Mouse (Mus musculus) CH12.LX (cell line): ENCODE measurements at regions not wholly inside any gene's neighbourhood (a gene's known extent, or its start where the extent isn't known, plus 50 kb on each side); places are given as distances from the start of the nearest gene placed in this dataset.

ENCODE experiments used
- DNase-seq: peaks from one replicate; pipeline ENCODE4 v3.0.0-alpha.2; 2013; ENCODE audit errors: extremely low read depth
- H3K27ac ChIP-seq: 2 replicates; pipeline ENCODE4 v1.5.1; 2012; ENCODE audit warnings: low read depth, mild to moderate bottlenecking, control low read depth, moderate library complexity; ENCODE audit not compliant: insufficient read depth
- H3K27me3 ChIP-seq: replicated peaks from 2 replicates; pipeline ENCODE3; 2012; ENCODE audit warnings: inconsistent platforms
- H3K36me3 ChIP-seq, 2 experiments: replicated peaks in 1 of 2; 2 replicates each; pipeline versions ENCODE3 to v1.6.1; 2012; ENCODE audit warnings: inconsistent platforms in 1 of 2, low read length in 1 of 2, mild to moderate bottlenecking in 1 of 2, mixed read lengths in 1 of 2, moderate library complexity in 1 of 2; ENCODE audit not compliant: control insufficient read depth in 1 of 2, insufficient read depth in 1 of 2
- H3K4me1 ChIP-seq, 2 experiments: 2 replicates each; pipeline ENCODE4 v1.6.1; 2012; ENCODE audit warnings: inconsistent platforms in 1 of 2, moderate library complexity in 1 of 2; ENCODE audit not compliant: insufficient read depth in 2 of 2, control insufficient read depth in 1 of 2
- H3K4me2 ChIP-seq: 2 replicates; pipeline ENCODE4 v1.6.1; 2012; ENCODE audit warnings: low read depth, mild to moderate bottlenecking, control low read depth; ENCODE audit not compliant: poor library complexity, insufficient read depth, severe bottlenecking
- H3K4me3 ChIP-seq, 3 experiments: fragments of 150-350 bp in 1 of 3; sonication (generic) in 1 of 3; replicated peaks in 1 of 3; 2 replicates each; pipeline versions ENCODE3 to v1.5.1; 2011 to 2012; ENCODE audit warnings: low read depth in 2 of 3, low read length in 2 of 3, mild to moderate bottlenecking in 2 of 3, moderate library complexity in 2 of 3, control low read depth in 1 of 3, improper control_type of control experiment in 1 of 3, inconsistent platforms in 1 of 3, mixed read lengths in 1 of 3; ENCODE audit not compliant: poor library complexity in 1 of 3
- H3K79me2 ChIP-seq: replicated peaks from 2 replicates; pipeline ENCODE4 v1.6.1; 2012; ENCODE audit warnings: mild to moderate bottlenecking, moderate library complexity; ENCODE audit not compliant: control insufficient read depth, poor library complexity, insufficient read depth, severe bottlenecking; ENCODE audit errors: extremely low read depth
- H3K9ac ChIP-seq: 2 replicates; pipeline ENCODE4 v1.6.1; 2012; ENCODE audit warnings: low read depth, mild to moderate bottlenecking, control low read depth, moderate library complexity; ENCODE audit not compliant: insufficient read depth
- H3K9me3 ChIP-seq: replicated peaks from 2 replicates; pipeline ENCODE3; 2012; ENCODE audit warnings: low read length, inconsistent platforms, mixed read lengths
- CTCF ChIP-seq, 2 experiments: IDR thresholded peaks in 1 of 2; conservative IDR thresholded peaks in 1 of 2; 2 replicates each; pipeline ENCODE4 v1.5.1; 2011 to 2012; ENCODE audit warnings: low read depth in 2 of 2, low read length in 2 of 2, improper control_type of control experiment in 1 of 2, inconsistent platforms in 1 of 2, mild to moderate bottlenecking in 1 of 2, moderate library complexity in 1 of 2
- E2F4 ChIP-seq: IDR thresholded peaks from 2 replicates; pipeline ENCODE4 v1.6.1; 2011; ENCODE audit warnings: low read depth, low read length, improper control_type of control experiment; ENCODE audit not compliant: insufficient replicate concordance
- JUN ChIP-seq: IDR thresholded peaks from 2 replicates; pipeline ENCODE4 v1.6.1; 2011; ENCODE audit warnings: low read depth, mild to moderate bottlenecking, low read length, improper control_type of control experiment, moderate library complexity; ENCODE audit not compliant: insufficient read depth
- KAT2A ChIP-seq: IDR thresholded peaks from 2 replicates; pipeline ENCODE4 v1.6.1; 2012; ENCODE audit warnings: low read length, improper control_type of control experiment, inconsistent platforms; ENCODE audit not compliant: insufficient replicate concordance
- MAX ChIP-seq: IDR thresholded peaks from 2 replicates; pipeline ENCODE4 v1.6.1; 2011; ENCODE audit warnings: low read length, improper control_type of control experiment
- MXI1 ChIP-seq: IDR thresholded peaks from 2 replicates; pipeline ENCODE4 v1.6.1; 2011; ENCODE audit warnings: mild to moderate bottlenecking, low read depth, low read length, improper control_type of control experiment
- SIN3A ChIP-seq: IDR thresholded peaks from 2 replicates; pipeline ENCODE4 v1.6.1; 2012; ENCODE audit warnings: low read length, improper control_type of control experiment, inconsistent platforms
- TBP ChIP-seq: conservative IDR thresholded peaks from 2 replicates; pipeline ENCODE4 v1.6.1; 2011; ENCODE audit warnings: low read depth, low read length, improper control_type of control experiment
- TCF12 ChIP-seq: IDR thresholded peaks from 2 replicates; pipeline ENCODE4 v1.6.1; 2014; ENCODE audit warnings: low read depth, mild to moderate bottlenecking, inconsistent platforms, low read length, improper control_type of control experiment
- UBTF ChIP-seq: IDR thresholded peaks from 2 replicates; pipeline ENCODE4 v1.6.1; 2012; ENCODE audit warnings: low read depth, mild to moderate bottlenecking, inconsistent platforms, low read length, improper control_type of control experiment, moderate library complexity
- USF1 ChIP-seq: IDR thresholded peaks from 2 replicates; pipeline ENCODE4 v1.6.1; 2014; ENCODE audit warnings: low read depth, mild to moderate bottlenecking, inconsistent platforms, low read length, improper control_type of control experiment
- USF2 ChIP-seq: conservative IDR thresholded peaks from 2 replicates; pipeline ENCODE4 v1.6.1; 2011; ENCODE audit warnings: low read depth, low read length, improper control_type of control experiment
- ZC3H11A ChIP-seq: IDR thresholded peaks from 2 replicates; pipeline ENCODE4 v1.6.1; 2012; ENCODE audit warnings: low read depth, mild to moderate bottlenecking, inconsistent platforms, low read length, improper control_type of control experiment
- ZMIZ1 ChIP-seq: IDR thresholded peaks from 2 replicates; pipeline ENCODE4 v1.6.1; 2012; ENCODE audit warnings: low read depth, mild to moderate bottlenecking, inconsistent platforms, low read length, improper control_type of control experiment
- ZNF384 ChIP-seq: IDR thresholded peaks from 2 replicates; pipeline ENCODE4 v1.6.1; 2012; ENCODE audit warnings: low read depth, low read length, improper control_type of control experiment, inconsistent platforms
- dilution Hi-C: fragments of 300-500 bp; cut with MboI; formaldehyde crosslinking; loops from 2 replicates; pipeline ENCODE4 v1.14.3; 2020; ENCODE audit warnings: low sequenced_read_pairs; ENCODE audit not compliant: extremely low pct_unique_long_range_greater_than_20kb, extremely low pct_ligation_motif_present
- in situ Hi-C: fragments of 300-500 bp; cut with MboI; formaldehyde crosslinking; loops from 3 replicates; pipeline ENCODE4 v1.14.3; 2019; ENCODE audit warnings: low sequenced_read_pairs, low pct_ligation_motif_present, low pct_unique_long_range_greater_than_20kb, mixed read lengths

DNA sequence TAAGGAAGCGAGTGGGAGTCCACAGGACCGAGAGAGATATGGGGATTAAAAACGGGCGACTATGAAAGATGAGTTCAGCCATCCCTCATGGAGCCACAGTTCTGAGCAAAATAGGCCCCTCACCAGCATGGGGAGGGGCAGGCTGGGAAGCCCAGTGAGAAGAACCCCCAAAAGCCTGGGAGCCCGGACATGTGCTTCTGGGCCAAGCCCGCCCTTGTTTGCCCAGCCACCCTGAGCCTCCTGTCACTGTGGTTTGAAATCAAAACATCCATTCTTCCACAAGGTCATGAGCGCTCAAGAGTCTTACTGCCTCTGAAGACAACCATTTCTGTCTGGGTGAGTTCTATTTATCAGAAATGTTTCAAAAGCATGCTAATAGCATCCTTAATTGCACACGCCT, 105.0 kb upstream of the Bcl6 start:
- no peaks in the 10 kb centered on the region for H3K79me2 ChIP-seq
- no peak overlapping the region for H3K27ac ChIP-seq
- in situ Hi-C loops (no loop called here), dilution Hi-C loops (no loop called here)
- no peaks in the 10 kb centered on the region for H3K9me3 ChIP-seq
- H3K4me1 ChIP-seq = no peaks in the 10 kb centered on the region
- no peak for TF ChIP-seq USF2
- no peak for TF ChIP-seq MAX
- no peak for TF ChIP-seq UBTF
- no peak for TF ChIP-seq CTCF (conservative IDR thresholded peaks at IDR 0.05 in 1 of 2, IDR thresholded peaks at IDR 0.05 in 1 of 2; ENCODE audit: low read depth in 2 of 2, low read length in 2 of 2)
- no peak for TF ChIP-seq ZC3H11A
- no peak for TF ChIP-seq TBP
- TF ChIP-seq SIN3A = no peak
- no peak for TF ChIP-seq JUN
- TF ChIP-seq E2F4 = no peak
- TF ChIP-seq KAT2A = no peak
- TF ChIP-seq ZNF384 = no peak
- no peak for TF ChIP-seq MXI1
- H3K27me3 ChIP-seq = peaks cover 4% of the 10 kb centered on the region
- H3K4me2 ChIP-seq = no peak overlapping the region
- H3K36me3 ChIP-seq = no peaks in the 10 kb centered on the region
- H3K4me3 ChIP-seq = no peak overlapping the region
- no peak overlapping the region for H3K9ac ChIP-seq
- no peak for DNase-seq

DNA sequence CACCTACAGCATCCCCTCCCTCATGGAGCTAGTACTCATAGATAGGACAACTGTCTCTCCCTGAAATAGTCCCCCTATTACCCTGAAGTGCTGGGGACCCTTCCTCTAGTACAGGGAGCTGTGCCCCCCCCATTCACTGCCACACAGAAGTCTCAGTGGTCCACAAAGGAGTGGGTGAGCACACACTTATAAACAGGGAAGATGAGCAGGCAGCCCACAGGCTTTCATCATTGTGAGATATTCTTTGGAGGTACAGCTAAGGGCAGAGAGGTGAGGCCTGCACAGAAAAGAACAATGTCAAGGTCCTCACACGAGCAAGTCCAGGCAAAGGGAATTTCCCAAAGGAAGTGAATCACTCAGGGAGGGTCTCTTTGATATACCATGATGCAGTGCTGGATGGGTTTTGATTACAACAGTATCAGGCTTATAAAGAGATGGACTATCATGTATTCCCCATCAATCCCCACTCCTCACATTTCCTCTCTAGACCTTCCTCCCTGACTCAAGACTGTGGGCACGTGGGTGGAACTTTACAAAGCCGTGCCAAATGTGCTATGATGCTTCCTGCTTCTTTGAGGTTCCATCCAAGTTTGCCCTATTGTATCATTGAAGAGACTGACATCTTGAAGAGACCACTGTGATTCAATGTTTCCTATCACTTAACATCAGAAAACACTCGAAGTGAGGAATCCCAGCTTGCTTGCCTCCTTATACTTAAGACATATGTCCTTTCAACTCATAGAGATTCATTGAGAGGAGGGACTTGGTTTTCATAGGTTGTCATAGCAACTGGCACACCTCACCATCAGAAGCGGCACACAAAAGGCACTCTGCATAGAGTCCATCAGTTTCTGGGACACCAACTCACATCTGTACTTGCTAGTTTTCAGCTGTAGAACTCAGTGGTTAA, 104.2 kb upstream of the Bcl6 start:
- no peak overlapping the region for H3K27ac ChIP-seq
- dilution Hi-C loops = no loop called here
- H3K9me3 ChIP-seq = no peaks in the 10 kb centered on the region
- H3K36me3 ChIP-seq = no peaks in the 10 kb centered on the region
- TF ChIP-seq USF1 (no peak), TCF12 (no peak), ZMIZ1 (no peak)
- no peaks in the 10 kb centered on the region for H3K4me1 ChIP-seq
- no peak overlapping the region for H3K4me3 ChIP-seq
- H3K27me3 ChIP-seq = peaks cover 4% of the 10 kb centered on the region
- H3K79me2 ChIP-seq = no peaks in the 10 kb centered on the region
- no peak overlapping the region for H3K9ac ChIP-seq
- in situ Hi-C loops = no loop called here
- H3K4me2 ChIP-seq = no peak overlapping the region
- no peak for DNase-seq
